Mouse (Mus musculus) E14TG2a.4 (cell line): ENCODE data around the gene Gm42420.

Experiments used
- CTCF ChIP-seq: conservative IDR thresholded peaks from 2 replicates; pipeline ENCODE4 v1.5.1; 2014; ENCODE audit warnings: low read length
- POU5F1 ChIP-seq: IDR thresholded peaks from 2 replicates; pipeline ENCODE4 v1.6.1; 2014; ENCODE audit warnings: low read length, borderline replicate concordance

DNA sequence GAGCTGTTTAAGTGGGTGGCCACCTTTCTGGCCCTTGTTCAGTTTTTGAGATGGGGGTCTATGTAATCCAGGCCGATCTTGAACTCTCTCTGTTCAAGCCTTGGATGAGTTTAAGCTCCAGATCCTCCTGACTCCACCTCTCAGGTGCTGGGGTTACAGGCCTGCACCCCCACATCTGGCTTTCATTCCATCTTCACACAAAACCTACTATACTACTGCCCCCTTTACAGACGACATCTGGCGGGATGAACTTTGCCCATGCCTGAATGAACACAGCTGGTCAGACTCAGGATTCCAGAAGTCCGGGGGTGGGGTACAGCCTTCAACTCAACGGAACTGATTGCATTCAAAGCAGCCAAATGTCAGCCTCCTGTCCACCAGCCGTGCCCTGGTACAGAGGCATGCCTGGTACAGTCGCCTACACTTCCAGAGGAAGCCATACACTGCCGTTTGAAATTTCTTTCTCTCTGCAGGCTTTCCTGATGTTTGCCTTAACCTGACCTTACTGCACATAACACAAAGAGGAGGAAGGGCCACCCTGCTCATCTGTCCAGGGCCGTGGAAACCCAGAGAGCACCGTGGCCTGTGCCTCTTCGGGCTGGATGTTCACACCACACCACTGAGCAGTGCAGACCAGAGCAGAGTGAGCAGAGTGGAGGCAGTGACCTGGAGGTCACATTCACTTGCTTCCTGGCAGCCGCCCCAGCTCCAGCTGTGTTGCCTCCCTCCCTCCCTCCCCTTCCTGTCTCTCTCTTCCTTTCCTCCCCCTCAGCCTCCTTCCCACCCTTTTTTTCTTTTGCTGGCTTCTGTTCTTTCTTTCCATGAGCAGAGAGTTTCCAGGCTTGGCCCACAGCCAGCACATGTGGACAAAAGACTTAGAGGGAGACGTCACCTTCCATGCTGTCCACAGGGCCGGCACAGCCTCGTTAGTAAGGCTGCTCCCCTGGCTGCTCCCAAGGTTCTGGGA, 42.6 kb upstream of the Gm42420 start:
- TF ChIP-seq POU5F1 (no peak), CTCF (no peak)
